Comparison of ENCODE assay signal across 8 mouse cellular contexts in genomic region chr5:115514896-115515587, GRCm38 (mm10). TPM values are rescaled to one million over a fixed set of nuclear protein-coding genes. Genes with fewer than 3 reads are reported as not detected.
A peak's percentile ranks its signal among the peaks of the same experiment; 100 is the strongest.
DNase-seq lines count a peak whose midpoint lies in the region; ATAC-seq and TF ChIP-seq lines count a peak whose summit lies in the region.

No protein-coding gene starts in this region.

- TF ChIP-seq CTCF in spleen, adult 2 months (IDR thresholded peaks at IDR 0.05; ENCODE audit: extremely low read depth, insufficient read depth, insufficient read length, insufficient replicate concordance): no peak

- 60% methylated on average over 20 of the region's 20 CpGs for WGBS in spleen, adult 2 months
- WGBS in forebrain, embryonic 16.5 days: 53% methylated on average over 20 of the region's 20 CpGs
- 70% methylated on average over 20 of the region's 20 CpGs for WGBS in hindbrain, embryonic 14.5 days
- 60% methylated on average over 20 of the region's 20 CpGs for WGBS in liver, embryonic 11.5 days
- WGBS in neural tube, embryonic 15.5 days: 67% methylated on average over 20 of the region's 20 CpGs

- no peaks in the 10 kb centered on the region for H3K9me3 ChIP-seq in forebrain, embryonic 16.5 days (ENCODE audit: control insufficient read depth, low read length)
- H3K9me3 ChIP-seq in hindbrain, embryonic 14.5 days (ENCODE audit: control insufficient read depth, low read length): no peaks in the 10 kb centered on the region
- H3K9me3 ChIP-seq in liver, embryonic 11.5 days (ENCODE audit: control insufficient read depth, low read length): no peaks in the 10 kb centered on the region
- no peaks in the 10 kb centered on the region for H3K9me3 ChIP-seq in neural tube, embryonic 15.5 days (replicated peaks)

- H3K4me2 ChIP-seq in forebrain, embryonic 16.5 days (ENCODE audit: low read length): no peak overlapping the region
- 0 out of 2 replicates have a peak overlapping the region, but pooled peaks have one; percentile 7 for H3K4me2 ChIP-seq in hindbrain, embryonic 14.5 days (replicated peaks)
- peak overlapping the region; percentile 35 for H3K4me2 ChIP-seq in liver, embryonic 11.5 days
- H3K4me2 ChIP-seq in neural tube, embryonic 15.5 days: peak overlapping the region; percentile 6; the same call in 1 of the 2 replicates

- no peak for TF ChIP-seq POLR2A in spleen, adult 2 months (IDR thresholded peaks at IDR 0.05; ENCODE audit: low read depth, low read length)

- H3K4me3 ChIP-seq in spleen, adult 2 months (ENCODE audit: extremely low read depth, insufficient read depth, insufficient read length): no peak overlapping the region
- no peak overlapping the region for H3K4me3 ChIP-seq in forebrain, embryonic 16.5 days (replicated peaks; ENCODE audit: low read length)
- H3K4me3 ChIP-seq in hindbrain, embryonic 14.5 days (replicated peaks; ENCODE audit: low read length): no peak overlapping the region
- H3K4me3 ChIP-seq in liver, embryonic 11.5 days (ENCODE audit: low read depth, low read length): no peak overlapping the region
- H3K4me3 ChIP-seq in neural tube, embryonic 15.5 days (replicated peaks): no peak overlapping the region

- H3K27ac ChIP-seq in spleen, adult 2 months (ENCODE audit: insufficient read depth, low read length): peak overlapping the region; percentile 56
- H3K27ac ChIP-seq in forebrain, embryonic 16.5 days (ENCODE audit: low read length): peak overlapping the region; percentile 50
- H3K27ac ChIP-seq in hindbrain, embryonic 14.5 days: peak overlapping the region; percentile 58
- H3K27ac ChIP-seq in liver, embryonic 11.5 days (ENCODE audit: low read depth, low read length): peak overlapping the region; percentile 62
- peak overlapping the region; percentile 65 for H3K27ac ChIP-seq in neural tube, embryonic 15.5 days (replicated peaks)

- DNase-seq in spleen, adult 2 months (ENCODE audit: low read depth in 1 of 2, low spot score in 2 of 2): no peak
- no peak for DNase-seq in spleen, postnatal 4 days (ENCODE audit: low spot score in 2 of 2)
- no peak for DNase-seq in hindbrain, embryonic 14.5 days (ENCODE audit: low spot score)
- no peak for DNase-seq in liver, embryonic 11.5 days (ENCODE audit: low spot score)
- DNase-seq in left cerebral cortex, adult 18-20 months (ENCODE audit: low spot score in 2 of 2): no peak
- DNase-seq in right cerebral cortex, postnatal 10 days (ENCODE audit: low spot score in 2 of 2): no peak

- H3K27me3 ChIP-seq in spleen, adult 2 months (ENCODE audit: control insufficient read depth, insufficient read depth, low read length): no peaks in the 10 kb centered on the region
- no peaks in the 10 kb centered on the region for H3K27me3 ChIP-seq in forebrain, embryonic 16.5 days (replicated peaks; ENCODE audit: control insufficient read depth, insufficient read depth, low read length)
- no peaks in the 10 kb centered on the region for H3K27me3 ChIP-seq in hindbrain, embryonic 14.5 days (ENCODE audit: control insufficient read depth, insufficient read depth, low read length)
- H3K27me3 ChIP-seq in liver, embryonic 11.5 days (replicated peaks; ENCODE audit: control insufficient read depth, insufficient read depth, low read length): no peaks in the 10 kb centered on the region
- no peaks in the 10 kb centered on the region for H3K27me3 ChIP-seq in neural tube, embryonic 15.5 days (replicated peaks)

- H3K4me1 ChIP-seq in spleen, adult 2 months (ENCODE audit: control insufficient read depth, insufficient read depth, insufficient read length): peaks cover 32% of the 10 kb centered on the region; the same call in 1 of the 2 replicates
- peaks cover 11% of the 10 kb centered on the region for H3K4me1 ChIP-seq in forebrain, embryonic 16.5 days (replicated peaks; ENCODE audit: control insufficient read depth, insufficient read depth, low read length)
- H3K4me1 ChIP-seq in hindbrain, embryonic 14.5 days (replicated peaks; ENCODE audit: control insufficient read depth, insufficient read depth, low read length): peaks cover 9% of the 10 kb centered on the region; the same call in 1 of the 2 replicates
- H3K4me1 ChIP-seq in liver, embryonic 11.5 days (replicated peaks; ENCODE audit: control insufficient read depth, insufficient read depth, low read length): peaks cover 34% of the 10 kb centered on the region
- H3K4me1 ChIP-seq in neural tube, embryonic 15.5 days: peaks cover 24% of the 10 kb centered on the region

- ATAC-seq in forebrain, embryonic 16.5 days: no peak
- ATAC-seq in hindbrain, embryonic 14.5 days (ENCODE audit: low FRiP score): no peak; the same call in 1 of the 2 replicates
- ATAC-seq in liver, embryonic 11.5 days (replicated peaks; ENCODE audit: low FRiP score): no peak
- no peak for ATAC-seq in neural tube, embryonic 15.5 days (ENCODE audit: low FRiP score)

- no peak overlapping the region for H3K9ac ChIP-seq in forebrain, embryonic 16.5 days (replicated peaks; ENCODE audit: low read depth, low read length)
- H3K9ac ChIP-seq in hindbrain, embryonic 14.5 days: no peak overlapping the region
- H3K9ac ChIP-seq in liver, embryonic 11.5 days (ENCODE audit: low read depth, low read length): no peak overlapping the region
- H3K9ac ChIP-seq in neural tube, embryonic 15.5 days (replicated peaks): no peak overlapping the region

- no peaks in the 10 kb centered on the region for H3K36me3 ChIP-seq in spleen, adult 2 months (ENCODE audit: control insufficient read depth, insufficient read depth, low read length)
- no peaks in the 10 kb centered on the region for H3K36me3 ChIP-seq in forebrain, embryonic 16.5 days (ENCODE audit: control insufficient read depth, insufficient read depth)
- H3K36me3 ChIP-seq in hindbrain, embryonic 14.5 days (replicated peaks; ENCODE audit: control insufficient read depth, insufficient read depth): no peaks in the 10 kb centered on the region
- peaks cover 3% of the 10 kb centered on the region; the same call in 1 of the 2 replicates for H3K36me3 ChIP-seq in liver, embryonic 11.5 days (ENCODE audit: control insufficient read depth, insufficient read depth, low read length)
- no peaks in the 10 kb centered on the region for H3K36me3 ChIP-seq in neural tube, embryonic 15.5 days

RNA-seq across cellular contexts. Expression of gene Pxn, which starts 8.6 kb away (rescaled TPM):
- 63.8 and 76.1 TPM in 2 replicates for polyA plus RNA-seq in spleen, adult 2 months (2012; rRNA removed)
- polyA plus RNA-seq in forebrain, embryonic 16.5 days (2015; fragmentation: Nextera tagmentation; extraction: Ambion mirVana): 20.6 and 22.5 TPM in 2 replicates
- polyA plus RNA-seq in hindbrain, embryonic 14.5 days (2014; fragmentation: Nextera tagmentation; extraction: Ambion mirVana): 11.3 and 12.2 TPM in 2 replicates
- polyA plus RNA-seq in liver, embryonic 11.5 days (2014; fragmentation: Nextera tagmentation; extraction: Ambion mirVana): 12.4 and 14.0 TPM in 2 replicates
- polyA plus RNA-seq in neural tube, embryonic 15.5 days (2015; fragmentation: Nextera tagmentation; extraction: Ambion mirVana): 21.3 and 28.2 TPM in 2 replicates
- 10 to 100 TPM; 22.2 to 25.7 TPM for total RNA-seq in left cerebral cortex, adult 18-20 months (2021)

RNA-seq across cellular contexts. Expression of gene Sirt4, which starts 30.5 kb away (rescaled TPM):
- polyA plus RNA-seq in spleen, adult 2 months (2012; rRNA removed): 19.6 and 28.2 TPM in 2 replicates
- polyA plus RNA-seq in forebrain, embryonic 16.5 days (2015; fragmentation: Nextera tagmentation; extraction: Ambion mirVana): 32.7 and 37.6 TPM in 2 replicates
- polyA plus RNA-seq in hindbrain, embryonic 14.5 days (2014; fragmentation: Nextera tagmentation; extraction: Ambion mirVana): 19.1 and 20.3 TPM in 2 replicates
- polyA plus RNA-seq in liver, embryonic 11.5 days (2014; fragmentation: Nextera tagmentation; extraction: Ambion mirVana): 14.8 and 15.2 TPM in 2 replicates
- polyA plus RNA-seq in neural tube, embryonic 15.5 days (2015; fragmentation: Nextera tagmentation; extraction: Ambion mirVana): 31.0 and 37.1 TPM in 2 replicates
- 10 to 100 TPM; 37.1 to 37.8 TPM for total RNA-seq in left cerebral cortex, adult 18-20 months (2021)

RNA-seq across cellular contexts. Expression of gene Rplp0, which starts 44.2 kb away (rescaled TPM):
- 2,439 and 2,476 TPM in 2 replicates for polyA plus RNA-seq in spleen, adult 2 months (2012; rRNA removed)
- polyA plus RNA-seq in forebrain, embryonic 16.5 days (2015; fragmentation: Nextera tagmentation; extraction: Ambion mirVana): 944 and 986 TPM in 2 replicates
- 952 and 1,000 TPM in 2 replicates for polyA plus RNA-seq in hindbrain, embryonic 14.5 days (2014; fragmentation: Nextera tagmentation; extraction: Ambion mirVana)
- 2,436 and 2,466 TPM in 2 replicates for polyA plus RNA-seq in liver, embryonic 11.5 days (2014; fragmentation: Nextera tagmentation; extraction: Ambion mirVana)
- polyA plus RNA-seq in neural tube, embryonic 15.5 days (2015; fragmentation: Nextera tagmentation; extraction: Ambion mirVana): 785 and 1,036 TPM in 2 replicates
- 100 to 1,000 TPM; 185 to 199 TPM for total RNA-seq in left cerebral cortex, adult 18-20 months (2021)

RNA-seq across cellular contexts. Expression of gene Pla2g1b, which starts 49.0 kb away (rescaled TPM):
- 284 and 435 TPM in 2 replicates for polyA plus RNA-seq in spleen, adult 2 months (2012; rRNA removed)
- polyA plus RNA-seq in forebrain, embryonic 16.5 days (2015; fragmentation: Nextera tagmentation; extraction: Ambion mirVana): not detected in 2 replicates
- 0.67 TPM in 1 of 2 replicates, not detected in the other for polyA plus RNA-seq in hindbrain, embryonic 14.5 days (2014; fragmentation: Nextera tagmentation; extraction: Ambion mirVana)
- 0.89 and 1.2 TPM in 2 replicates for polyA plus RNA-seq in liver, embryonic 11.5 days (2014; fragmentation: Nextera tagmentation; extraction: Ambion mirVana)
- polyA plus RNA-seq in neural tube, embryonic 15.5 days (2015; fragmentation: Nextera tagmentation; extraction: Ambion mirVana): 0.81 and 1.1 TPM in 2 replicates
- not detected for total RNA-seq in left cerebral cortex, adult 18-20 months (2021)

RNA-seq across cellular contexts. Expression of gene Gcn1l1, which starts 50.0 kb away (rescaled TPM):
- 48.3 and 61.8 TPM in 2 replicates for polyA plus RNA-seq in spleen, adult 2 months (2012; rRNA removed)
- 44.7 and 53.6 TPM in 2 replicates for polyA plus RNA-seq in forebrain, embryonic 16.5 days (2015; fragmentation: Nextera tagmentation; extraction: Ambion mirVana)
- polyA plus RNA-seq in hindbrain, embryonic 14.5 days (2014; fragmentation: Nextera tagmentation; extraction: Ambion mirVana): 40.5 and 45.2 TPM in 2 replicates
- polyA plus RNA-seq in liver, embryonic 11.5 days (2014; fragmentation: Nextera tagmentation; extraction: Ambion mirVana): 51.0 and 55.6 TPM in 2 replicates
- polyA plus RNA-seq in neural tube, embryonic 15.5 days (2015; fragmentation: Nextera tagmentation; extraction: Ambion mirVana): 35.7 and 37.6 TPM in 2 replicates
- 10 to 100 TPM; 62.0 to 66.4 TPM for total RNA-seq in left cerebral cortex, adult 18-20 months (2021)
